Mouse (Mus musculus) gastrocnemius, postnatal 25 days (tissue): ENCODE data around the gene Tomm5. TPM values are rescaled to one million over a fixed set of nuclear protein-coding genes. Genes with fewer than 3 reads are reported as not detected.
"Not testable (repeated sequence)": the region's sequence is repeated elsewhere in the genome, so short reads cannot be mapped to it uniquely, and the experiment has no call there.

Experiments used
- DNase-seq: peaks from one replicate; pipeline ENCODE4 v3.0.0; 2022
- total RNA-seq, 2 experiments: library from RNA; stranded (reverse); gene quantifications; 1 replicate in 1 of 2; 2 replicates in 1 of 2; pipeline ENCODE4 v1.2.3; 2021

Gene Tomm5
- total RNA-seq, 2 experiments from 2014 or later: 84.5 to 103 TPM

DNA sequence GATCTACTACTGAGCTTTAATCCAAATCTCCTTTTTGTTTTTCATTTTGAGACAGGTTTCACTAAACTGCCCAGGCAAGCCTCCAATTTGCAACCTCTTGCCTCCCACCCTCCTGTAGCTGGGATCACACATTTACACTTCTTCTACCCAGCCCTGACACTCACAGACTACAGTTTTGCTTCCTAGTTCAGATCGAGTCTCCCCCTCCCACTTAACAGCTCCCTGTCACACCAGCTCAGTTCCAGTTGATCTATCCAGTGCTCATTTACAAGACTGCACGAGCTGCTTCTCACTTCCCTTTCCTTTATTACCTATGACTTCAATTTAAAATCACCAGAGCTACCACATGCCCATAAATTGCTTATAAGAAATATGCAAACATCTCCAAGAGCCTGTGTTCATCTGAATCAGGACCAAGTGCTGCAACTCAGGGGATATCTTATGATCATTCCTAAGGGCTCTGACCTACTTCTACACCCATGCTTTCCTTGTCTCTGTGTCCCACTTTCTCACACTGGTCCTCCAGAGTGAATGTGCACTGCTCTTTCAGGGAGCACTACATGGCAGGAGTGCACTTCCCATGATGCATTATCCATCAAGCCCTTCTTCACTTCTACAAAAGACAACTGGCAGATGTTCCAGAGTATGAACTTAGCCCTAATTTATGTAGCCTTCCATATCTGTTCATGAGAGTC is 41.7 kb downstream of the Tomm5 start:
- no peak for DNase-seq

GRCm38 (mm10) chr4:45064577-45064976 is 43.3 kb downstream of the Tomm5 start:
- DNase-seq: no peak

- not testable (repeated sequence) for DNase-seq
Measured at GRCm38 (mm10) chr4:45063836-45064235, 44.1 kb downstream of the Tomm5 start.

- DNase-seq: peak; percentile 40
Measured at GRCm38 (mm10) chr4:45055451-45055850, 52.5 kb downstream of the Tomm5 start.

Other genes with a start within 250 kb of the Tomm5 start
- 10 to 100 TPM; 22.5 to 25.6 TPM for gene Grhpr, start 126.7 kb downstream of the Tomm5 start, total RNA-seq
- gene Zbtb5, start 95.7 kb downstream of the Tomm5 start, total RNA-seq: 1 to 10 TPM; 2.8 to 3.4 TPM
- gene Polr1e, start 89.5 kb downstream of the Tomm5 start, total RNA-seq: 1 to 10 TPM; 4.0 to 4.6 TPM
- gene Fbxo10, start 23.5 kb downstream of the Tomm5 start, total RNA-seq: 1 to 10 TPM; 2.5 TPM
- gene Frmpd1, start 76.8 kb upstream of the Tomm5 start, total RNA-seq: under 1 TPM; 0.51 to 0.56 TPM
- gene Trmt10b, start 189.0 kb upstream of the Tomm5 start, total RNA-seq: 1 to 10 TPM; 4.9 to 5.3 TPM
- gene Dcaf10, start 234.0 kb upstream of the Tomm5 start, total RNA-seq: 1 to 10 TPM; 9.3 to 9.9 TPM
- 10 to 100 TPM in 1 of 2 experiments, 1 to 10 TPM in 1; 9.6 to 10.0 TPM for gene Exosc3, start 234.6 kb upstream of the Tomm5 start, total RNA-seq